Mouse (Mus musculus) heart, embryonic 15.5 days (tissue): ENCODE measurements around the gene Baz2b. TPM values are rescaled to one million over a fixed set of nuclear protein-coding genes. Genes with fewer than 3 reads are reported as not detected.

Source experiments
- ATAC-seq: fragments of 200-750 bp; cut with Nextera tagmentation; replicated peaks from 2 replicates; pipeline ENCODE4 v1.8.0; 2017; ENCODE audit warnings: low read depth, moderate TSS enrichment; ENCODE audit not compliant: insufficient number of reproducible peaks, insufficient read depth, low FRiP score
- H3K27ac ChIP-seq: fragments of 300-500 bp; sonication (generic); 2 replicates; pipeline ENCODE4 v1.5.1; 2015; ENCODE audit warnings: mild to moderate bottlenecking, inconsistent platforms
- H3K27me3 ChIP-seq: fragments of 300-500 bp; sonication (generic); 2 replicates; pipeline ENCODE4 v1.6.1; 2015; ENCODE audit warnings: inconsistent platforms
- H3K36me3 ChIP-seq: fragments of 300-500 bp; sonication (generic); 2 replicates; pipeline ENCODE4 v1.6.1; 2015; ENCODE audit warnings: mild to moderate bottlenecking, inconsistent platforms
- H3K4me1 ChIP-seq: fragments of 300-500 bp; sonication (generic); replicated peaks from 2 replicates; pipeline ENCODE4 v1.6.1; 2015; ENCODE audit warnings: inconsistent platforms
- H3K4me2 ChIP-seq: fragments of 300-500 bp; sonication (generic); 2 replicates; pipeline ENCODE4 v1.6.1; 2015; ENCODE audit warnings: inconsistent platforms, mild to moderate bottlenecking, moderate library complexity
- H3K4me3 ChIP-seq: fragments of 300-500 bp; sonication (generic); 2 replicates; pipeline ENCODE4 v1.5.1; 2015; ENCODE audit warnings: mild to moderate bottlenecking, inconsistent platforms
- H3K9ac ChIP-seq: fragments of 300-500 bp; sonication (generic); 2 replicates; pipeline ENCODE4 v1.6.1; 2015; ENCODE audit warnings: mild to moderate bottlenecking, inconsistent platforms
- H3K9me3 ChIP-seq: fragments of 300-500 bp; sonication (generic); replicated peaks from 2 replicates; pipeline ENCODE4 v1.6.1; 2016; ENCODE audit warnings: inconsistent platforms
- WGBS: fragments of 180-500 bp; shearing (Covaris S2); methylation state at CpG from one replicate; pipeline ENCODE4 v1.1.7; 2015; ENCODE audit warnings: mixed read lengths; 5-methylcytosine and 5-hydroxymethylcytosine counted together
- polyA plus RNA-seq: library from polyadenylated mRNA; unstranded; fragments of >200 nt; fragmentation: Nextera tagmentation; extraction: Ambion mirVana; gene quantifications from 2 replicates; pipeline ENCODE4 v1.2.1, GENCODE M21; 2015

Gene Baz2b
- polyA plus RNA-seq: 42.3 and 44.6 TPM in 2 replicates

GRCm38 (mm10) chr2:60209703-60210651 is at the start of gene Baz2b, which contains the start of gene March7:
TSS of gene Baz2b (minus strand) at chr2:60209839.
TSS of gene March7 (plus strand) at chr2:60209887.
- Histone ChIP-seq H3K27ac (peak within 1 kb of the TSS; percentile 92), H3K9ac (peak within 1 kb of the TSS; percentile 96), H3K4me1 (peaks cover 38% of the 10 kb centered on the region), H3K4me2 (peak within 1 kb of the TSS; percentile 77), H3K27me3 (no peaks in the 10 kb centered on the region), H3K4me3 (peak within 1 kb of the TSS; percentile 95), H3K36me3 (peaks cover 16% of the 10 kb centered on the region; the same call in 1 of the 2 replicates), H3K9me3 (no peaks in the 10 kb centered on the region)
- peak; percentile 95 for ATAC-seq
- WGBS: under 1% methylated on average over 88 of the region's 109 CpGs

- ATAC-seq: no peak
- no peaks in the 10 kb centered on the region for H3K27me3 ChIP-seq
- H3K27ac ChIP-seq: no peak overlapping the region
- no peak overlapping the region for H3K4me2 ChIP-seq
- H3K4me3 ChIP-seq: no peak overlapping the region
- no peak overlapping the region for H3K9ac ChIP-seq
- no peaks in the 10 kb centered on the region for H3K9me3 ChIP-seq
- 0 out of 2 replicates have a peak, but pooled peaks cover 3% of the 10 kb centered on the region for H3K36me3 ChIP-seq
- H3K4me1 ChIP-seq: peaks cover 7% of the 10 kb centered on the region
- WGBS: 95% methylated on average over 5 of the region's 5 CpGs
Observed at GRCm38 (mm10) chr2:60259186-60259585, 49.5 kb upstream of the Baz2b start.

- H3K9me3 ChIP-seq: no peaks in the 10 kb centered on the region
- H3K9ac ChIP-seq: no peak overlapping the region
- H3K4me2 ChIP-seq: no peak overlapping the region
- H3K36me3 ChIP-seq: 0 out of 2 replicates have a peak, but pooled peaks cover 4% of the 10 kb centered on the region
- H3K27me3 ChIP-seq: no peaks in the 10 kb centered on the region
- H3K27ac ChIP-seq: no peak overlapping the region
- no peak overlapping the region for H3K4me3 ChIP-seq
- WGBS: 62% methylated on average over 2 of the region's 2 CpGs
- no peak for ATAC-seq
- H3K4me1 ChIP-seq: peaks cover 10% of the 10 kb centered on the region
Observed at GRCm38 (mm10) chr2:60256751-60257150, 47.1 kb upstream of the Baz2b start.

GRCm38 (mm10) chr2:60253506-60253905 is 43.9 kb upstream of the Baz2b start:
- Histone ChIP-seq H3K27me3 (no peaks in the 10 kb centered on the region), H3K36me3 (peaks cover 11% of the 10 kb centered on the region; the same call in 1 of the 2 replicates), H3K4me2 (no peak overlapping the region), H3K9ac (no peak overlapping the region), H3K4me1 (peaks cover 3% of the 10 kb centered on the region; the same call in 1 of the 2 replicates), H3K27ac (no peak overlapping the region), H3K4me3 (no peak overlapping the region), H3K9me3 (no peaks in the 10 kb centered on the region)
- no peak for ATAC-seq

- no peak overlapping the region for H3K9ac ChIP-seq
- ATAC-seq: no peak
- WGBS: 75% methylated on average over 4 of the region's 4 CpGs
- H3K27me3 ChIP-seq: no peaks in the 10 kb centered on the region
- H3K27ac ChIP-seq: no peak overlapping the region
- peaks cover 11% of the 10 kb centered on the region; the same call in 1 of the 2 replicates for H3K36me3 ChIP-seq
- no peak overlapping the region for H3K4me3 ChIP-seq
- no peak overlapping the region for H3K4me2 ChIP-seq
- H3K4me1 ChIP-seq: peaks cover 3% of the 10 kb centered on the region; the same call in 1 of the 2 replicates
- H3K9me3 ChIP-seq: no peaks in the 10 kb centered on the region
Observed at GRCm38 (mm10) chr2:60252782-60253181, 43.1 kb upstream of the Baz2b start.

GRCm38 (mm10) chr2:60234506-60234905 is 24.9 kb upstream of the Baz2b start:
- Histone ChIP-seq H3K4me3 (no peak overlapping the region), H3K36me3 (peaks cover 52% of the 10 kb centered on the region), H3K9ac (no peak overlapping the region), H3K9me3 (no peaks in the 10 kb centered on the region), H3K4me1 (peaks cover 5% of the 10 kb centered on the region), H3K27ac (no peak overlapping the region), H3K4me2 (no peak overlapping the region), H3K27me3 (no peaks in the 10 kb centered on the region)
- no peak for ATAC-seq
- 73% methylated on average over 7 of the region's 7 CpGs for WGBS

GRCm38 (mm10) chr2:60233147-60233546 is 23.5 kb upstream of the Baz2b start:
- no peak overlapping the region for H3K4me2 ChIP-seq
- H3K9ac ChIP-seq: no peak overlapping the region
- 21% methylated on average over 2 of the region's 2 CpGs for WGBS
- ATAC-seq: peak; percentile 77; the same call in 1 of the 2 replicates
- H3K27me3 ChIP-seq: no peaks in the 10 kb centered on the region
- peaks cover 46% of the 10 kb centered on the region for H3K36me3 ChIP-seq
- H3K4me3 ChIP-seq: no peak overlapping the region
- H3K27ac ChIP-seq: peak overlapping the region; percentile 81
- peaks cover 5% of the 10 kb centered on the region for H3K4me1 ChIP-seq
- H3K9me3 ChIP-seq: no peaks in the 10 kb centered on the region

GRCm38 (mm10) chr2:60230361-60230760 is 20.7 kb upstream of the Baz2b start:
- Histone ChIP-seq H3K27ac (no peak overlapping the region), H3K4me1 (peaks cover 13% of the 10 kb centered on the region), H3K9me3 (no peaks in the 10 kb centered on the region), H3K9ac (no peak overlapping the region), H3K4me3 (no peak overlapping the region), H3K4me2 (no peak overlapping the region), H3K36me3 (peaks cover 22% of the 10 kb centered on the region), H3K27me3 (no peaks in the 10 kb centered on the region)
- ATAC-seq: no peak
- WGBS: 78% methylated on average over 2 of the region's 2 CpGs

- Histone ChIP-seq H3K9ac (no peak overlapping the region), H3K4me1 (peaks cover 16% of the 10 kb centered on the region), H3K27ac (no peak overlapping the region), H3K36me3 (peaks cover 11% of the 10 kb centered on the region), H3K4me3 (no peak overlapping the region), H3K4me2 (no peak overlapping the region), H3K9me3 (no peaks in the 10 kb centered on the region), H3K27me3 (no peaks in the 10 kb centered on the region)
- WGBS: 79% methylated on average over 1 of the region's 1 CpGs
- no peak for ATAC-seq
Observed at GRCm38 (mm10) chr2:60228470-60228869, 18.8 kb upstream of the Baz2b start.

GRCm38 (mm10) chr2:60223489-60223888 is 13.8 kb upstream of the Baz2b start:
- no peak overlapping the region for H3K4me2 ChIP-seq
- no peak overlapping the region for H3K9ac ChIP-seq
- H3K27me3 ChIP-seq: no peaks in the 10 kb centered on the region
- H3K4me3 ChIP-seq: no peak overlapping the region
- no peak overlapping the region for H3K27ac ChIP-seq
- peaks cover 24% of the 10 kb centered on the region for H3K4me1 ChIP-seq
- WGBS: 61% methylated on average over 1 of the region's 1 CpGs
- H3K9me3 ChIP-seq: no peaks in the 10 kb centered on the region
- no peak for ATAC-seq
- H3K36me3 ChIP-seq: peaks cover under 1% of the 10 kb centered on the region; the same call in 1 of the 2 replicates

GRCm38 (mm10) chr2:60221954-60222353 is 12.3 kb upstream of the Baz2b start:
- H3K4me2 ChIP-seq: no peak overlapping the region
- H3K9ac ChIP-seq: no peak overlapping the region
- 78% methylated on average over 2 of the region's 2 CpGs for WGBS
- no peaks in the 10 kb centered on the region for H3K36me3 ChIP-seq
- no peak for ATAC-seq
- no peak overlapping the region for H3K4me3 ChIP-seq
- H3K9me3 ChIP-seq: no peaks in the 10 kb centered on the region
- H3K27me3 ChIP-seq: no peaks in the 10 kb centered on the region
- peaks cover 29% of the 10 kb centered on the region for H3K4me1 ChIP-seq
- H3K27ac ChIP-seq: no peak overlapping the region
